Mouse (Mus musculus) heart, embryonic 12.5 days (tissue): ENCODE results near the gene Tmem229b. TPM values are rescaled to one million over a fixed set of nuclear protein-coding genes. Genes with fewer than 3 reads are reported as not detected.

Experiments
- ATAC-seq: fragments of 200-750 bp; cut with Nextera tagmentation; 2 replicates; pipeline ENCODE4 v1.8.0; 2017; ENCODE audit warnings: moderate TSS enrichment, moderate library complexity; ENCODE audit not compliant: insufficient number of reproducible peaks, low FRiP score
- H3K27ac ChIP-seq: fragments of 300-500 bp; sonication (generic); 2 replicates; pipeline ENCODE4 v1.5.1; 2016; ENCODE audit warnings: mild to moderate bottlenecking, moderate library complexity; ENCODE audit not compliant: poor library complexity, severe bottlenecking
- H3K27me3 ChIP-seq: fragments of 300-500 bp; sonication (generic); replicated peaks from 2 replicates; pipeline ENCODE4 v1.6.1; 2016; ENCODE audit warnings: mild to moderate bottlenecking, moderate library complexity
- H3K36me3 ChIP-seq: fragments of 300-500 bp; sonication (generic); 2 replicates; pipeline ENCODE4 v1.6.1; 2016; ENCODE audit warnings: mild to moderate bottlenecking, moderate library complexity
- H3K4me1 ChIP-seq: fragments of 300-500 bp; sonication (generic); replicated peaks from 2 replicates; pipeline ENCODE4 v1.6.1; 2016; ENCODE audit warnings: mild to moderate bottlenecking
- H3K4me2 ChIP-seq: fragments of 300-500 bp; sonication (generic); 2 replicates; pipeline ENCODE4 v1.6.1; 2016; ENCODE audit warnings: mild to moderate bottlenecking, moderate library complexity
- H3K4me3 ChIP-seq: fragments of 300-500 bp; sonication (generic); 2 replicates; pipeline ENCODE4 v1.5.1; 2016; ENCODE audit warnings: mild to moderate bottlenecking
- H3K9ac ChIP-seq: fragments of 300-500 bp; sonication (generic); 2 replicates; pipeline ENCODE4 v1.6.1; 2016; ENCODE audit warnings: mild to moderate bottlenecking, moderate library complexity
- H3K9me3 ChIP-seq: fragments of 300-500 bp; sonication (generic); replicated peaks from 2 replicates; pipeline ENCODE4 v1.6.1; 2016; ENCODE audit warnings: mild to moderate bottlenecking, moderate library complexity
- WGBS: fragments of 180-500 bp; shearing (Covaris S2); methylation state at CpG from one replicate; pipeline ENCODE4 v1.1.7; 2016; 5-methylcytosine and 5-hydroxymethylcytosine counted together
- polyA plus RNA-seq: library from polyadenylated mRNA; unstranded; fragments of >200 nt; fragmentation: Nextera tagmentation; extraction: Ambion mirVana; gene quantifications from 2 replicates; pipeline ENCODE4 v1.2.1, GENCODE M21; 2016

Gene Tmem229b
- polyA plus RNA-seq, 1 experiment from 2014 or later: 3.4 TPM

GRCm38 (mm10) chr12:79006076-79006475 is 1.4 kb downstream of the Tmem229b start:
- ATAC-seq: no peak
- Histone ChIP-seq H3K36me3 (no peaks in the 10 kb centered on the region), H3K27me3 (peaks cover 29% of the 10 kb centered on the region), H3K9ac (no peak overlapping the region), H3K4me3 (peak overlapping the region; percentile 82), H3K27ac (no peak overlapping the region), H3K9me3 (no peaks in the 10 kb centered on the region), H3K4me2 (peak overlapping the region; percentile 78), H3K4me1 (peaks cover 3% of the 10 kb centered on the region)
- 35% methylated on average over 9 of the region's 9 CpGs for WGBS

- Histone ChIP-seq H3K27ac (no peak overlapping the region), H3K4me1 (no peaks in the 10 kb centered on the region)
- 72% methylated on average over 5 of the region's 5 CpGs for WGBS
Measured at GRCm38 (mm10) chr12:79005456-79005855, 2.0 kb downstream of the Tmem229b start.

GRCm38 (mm10) chr12:79002978-79003377 is 4.4 kb downstream of the Tmem229b start:
- H3K4me3 ChIP-seq: no peak overlapping the region
- WGBS: 76% methylated on average over 3 of the region's 3 CpGs
- H3K9me3 ChIP-seq: no peaks in the 10 kb centered on the region
- H3K36me3 ChIP-seq: no peaks in the 10 kb centered on the region
- no peak overlapping the region for H3K27ac ChIP-seq
- no peak for ATAC-seq
- H3K27me3 ChIP-seq: peaks cover 29% of the 10 kb centered on the region
- no peak overlapping the region for H3K4me2 ChIP-seq
- no peaks in the 10 kb centered on the region for H3K4me1 ChIP-seq
- H3K9ac ChIP-seq: no peak overlapping the region

More at GRCm38 (mm10) chr12:79005456-79005855, 2.0 kb downstream of the Tmem229b start:
- Histone ChIP-seq H3K4me3 (no peak overlapping the region), H3K36me3 (no peaks in the 10 kb centered on the region), H3K4me2 (no peak overlapping the region), H3K9ac (no peak overlapping the region), H3K27me3 (peaks cover 29% of the 10 kb centered on the region), H3K9me3 (no peaks in the 10 kb centered on the region)
- ATAC-seq: no peak

- Histone ChIP-seq H3K4me1 (no peaks in the 10 kb centered on the region), H3K27me3 (peaks cover 29% of the 10 kb centered on the region), H3K36me3 (no peaks in the 10 kb centered on the region), H3K4me3 (no peak overlapping the region), H3K9ac (no peak overlapping the region), H3K4me2 (no peak overlapping the region), H3K9me3 (no peaks in the 10 kb centered on the region), H3K27ac (no peak overlapping the region)
- WGBS: 74% methylated on average over 5 of the region's 5 CpGs
- ATAC-seq: no peak
Measured at GRCm38 (mm10) chr12:79002406-79002805, 5.0 kb downstream of the Tmem229b start.

GRCm38 (mm10) chr12:78996711-78997110 is 10.7 kb downstream of the Tmem229b start:
- ATAC-seq: no peak
- H3K4me3 ChIP-seq: no peak overlapping the region
- H3K27me3 ChIP-seq: 0 out of 2 replicates have a peak, but pooled peaks cover 3% of the 10 kb centered on the region
- 37% methylated on average over 7 of the region's 7 CpGs for WGBS
- H3K9ac ChIP-seq: no peak overlapping the region
- H3K4me2 ChIP-seq: no peak overlapping the region
- H3K9me3 ChIP-seq: no peaks in the 10 kb centered on the region
- H3K4me1 ChIP-seq: no peaks in the 10 kb centered on the region
- H3K36me3 ChIP-seq: no peaks in the 10 kb centered on the region
- no peak overlapping the region for H3K27ac ChIP-seq

GRCm38 (mm10) chr12:78996271-78996670 is 11.2 kb downstream of the Tmem229b start:
- H3K4me3 ChIP-seq: no peak overlapping the region
- H3K9me3 ChIP-seq: no peaks in the 10 kb centered on the region
- H3K27ac ChIP-seq: no peak overlapping the region
- WGBS: 82% methylated on average over 4 of the region's 4 CpGs
- ATAC-seq: no peak
- no peak overlapping the region for H3K9ac ChIP-seq
- H3K4me2 ChIP-seq: no peak overlapping the region
- H3K4me1 ChIP-seq: no peaks in the 10 kb centered on the region
- no peaks in the 10 kb centered on the region for H3K36me3 ChIP-seq
- H3K27me3 ChIP-seq: 0 out of 2 replicates have a peak, but pooled peaks cover 3% of the 10 kb centered on the region

- Histone ChIP-seq H3K4me3 (no peak overlapping the region), H3K4me1 (peaks cover 13% of the 10 kb centered on the region), H3K27ac (no peak overlapping the region), H3K9ac (no peak overlapping the region), H3K9me3 (no peaks in the 10 kb centered on the region), H3K27me3 (no peaks in the 10 kb centered on the region; the same call in 1 of the 2 replicates), H3K4me2 (no peak overlapping the region), H3K36me3 (no peaks in the 10 kb centered on the region)
- ATAC-seq: no peak
- 59% methylated on average over 9 of the region's 9 CpGs for WGBS
Measured at GRCm38 (mm10) chr12:78987581-78988081, 19.8 kb downstream of the Tmem229b start.

GRCm38 (mm10) chr12:78984035-78984432 is 23.4 kb downstream of the Tmem229b start:
- no peaks in the 10 kb centered on the region for H3K9me3 ChIP-seq
- no peak overlapping the region for H3K4me2 ChIP-seq
- no peaks in the 10 kb centered on the region; the same call in 1 of the 2 replicates for H3K27me3 ChIP-seq
- H3K4me3 ChIP-seq: no peak overlapping the region
- H3K4me1 ChIP-seq: peaks cover 13% of the 10 kb centered on the region
- H3K27ac ChIP-seq: no peak overlapping the region
- WGBS: 24% methylated on average over 3 of the region's 3 CpGs
- H3K9ac ChIP-seq: no peak overlapping the region
- ATAC-seq: peak; percentile 22; the same call in 1 of the 2 replicates
- H3K36me3 ChIP-seq: no peaks in the 10 kb centered on the region

- Histone ChIP-seq H3K4me1 (peaks cover 13% of the 10 kb centered on the region), H3K4me3 (no peak overlapping the region), H3K9ac (no peak overlapping the region), H3K27ac (no peak overlapping the region), H3K4me2 (no peak overlapping the region), H3K36me3 (no peaks in the 10 kb centered on the region), H3K9me3 (no peaks in the 10 kb centered on the region), H3K27me3 (no peaks in the 10 kb centered on the region; the same call in 1 of the 2 replicates)
- 0 out of 2 replicates have a peak, but pooled peaks have one; percentile 15 for ATAC-seq
- WGBS: 49% methylated on average over 8 of the region's 9 CpGs
Measured at GRCm38 (mm10) chr12:78983296-78984034, 24.0 kb downstream of the Tmem229b start.

GRCm38 (mm10) chr12:78981938-78982825 is 25.2 kb downstream of the Tmem229b start:
- H3K4me3 ChIP-seq: no peak overlapping the region
- no peak overlapping the region for H3K9ac ChIP-seq
- H3K4me2 ChIP-seq: no peak overlapping the region
- no peak overlapping the region for H3K27ac ChIP-seq
- 63% methylated on average over 9 of the region's 9 CpGs for WGBS
- no peaks in the 10 kb centered on the region for H3K36me3 ChIP-seq
- H3K27me3 ChIP-seq: no peaks in the 10 kb centered on the region
- peaks cover 19% of the 10 kb centered on the region for H3K4me1 ChIP-seq
- no peak for ATAC-seq
- H3K9me3 ChIP-seq: no peaks in the 10 kb centered on the region

- Histone ChIP-seq H3K9me3 (no peaks in the 10 kb centered on the region), H3K4me3 (no peak overlapping the region), H3K36me3 (no peaks in the 10 kb centered on the region), H3K9ac (no peak overlapping the region), H3K27ac (no peak overlapping the region), H3K27me3 (no peaks in the 10 kb centered on the region), H3K4me1 (peaks cover 19% of the 10 kb centered on the region), H3K4me2 (no peak overlapping the region)
- WGBS: 69% methylated on average over 2 of the region's 2 CpGs
- no peak for ATAC-seq
Measured at GRCm38 (mm10) chr12:78981131-78981530, 26.3 kb downstream of the Tmem229b start.
